Mouse (Mus musculus): ENCODE data around the gene Sart3. TPM values are rescaled to one million over a fixed set of nuclear protein-coding genes. Genes with fewer than 3 reads are reported as not detected.

The Sart3 gene
- polyA plus RNA-seq, 1 experiment: 29.3 TPM

DNA sequence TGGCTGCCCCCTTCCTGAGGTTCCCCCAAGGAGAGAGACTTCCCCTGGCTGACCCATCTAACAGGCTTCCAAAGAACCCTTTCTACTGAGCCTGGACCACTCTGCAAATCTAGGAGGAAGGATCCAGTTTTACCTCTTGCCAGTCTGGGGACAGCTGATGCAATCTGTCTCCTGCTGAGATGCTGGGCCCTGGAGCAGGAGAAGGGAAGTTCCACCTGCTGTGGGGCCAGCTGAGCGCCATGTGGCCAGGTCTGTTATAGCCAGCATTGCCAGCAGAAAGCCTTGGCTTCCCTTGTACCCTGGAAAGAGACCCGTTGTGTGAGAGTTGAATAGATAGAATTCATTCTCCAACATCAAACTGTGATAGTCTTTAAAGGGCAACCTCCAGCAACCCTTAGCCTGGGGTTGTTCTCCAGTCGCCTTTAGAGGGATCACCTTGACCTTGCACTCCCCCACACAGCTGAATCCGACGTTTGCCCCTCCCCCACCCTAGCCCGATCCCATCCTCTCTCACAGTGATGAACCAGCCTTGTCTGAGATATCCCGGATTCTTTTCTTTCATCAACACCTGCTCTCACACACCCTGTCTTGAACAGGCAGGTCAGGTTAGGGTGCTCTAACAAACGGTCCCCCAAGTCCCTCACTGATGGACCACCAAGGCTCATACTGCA is 48.6 kb downstream of the Sart3 start:
- H3K79me2 ChIP-seq (ENCODE audit: control insufficient read depth, insufficient read depth): no peaks in the 10 kb centered on the region
- no peak for TF ChIP-seq CEBPB (IDR thresholded peaks at IDR 0.05; ENCODE audit: insufficient read depth, poor library complexity, severe bottlenecking)
- TF ChIP-seq USF1 (IDR thresholded peaks at IDR 0.05; ENCODE audit: low read depth): no peak
- no peak for TF ChIP-seq POLR2AphosphoS2 (IDR thresholded peaks at IDR 0.05; ENCODE audit: insufficient read length, low read depth)
- no peak for TF ChIP-seq REST (IDR thresholded peaks at IDR 0.05; ENCODE audit: insufficient read depth, insufficient read length)
- no peak for TF ChIP-seq MYOD1 (IDR thresholded peaks at IDR 0.05; ENCODE audit: control insufficient read depth in 1 of 3, insufficient read length in 2 of 3, low read depth in 2 of 3)
- TF ChIP-seq POLR2A (IDR thresholded peaks at IDR 0.05; ENCODE audit: insufficient read length, low read depth): no peak
- TF ChIP-seq TCF12 (IDR thresholded peaks at IDR 0.05; ENCODE audit: insufficient read depth, poor library complexity, severe bottlenecking): no peak
- TF ChIP-seq E2F4 (IDR thresholded peaks at IDR 0.05; ENCODE audit: insufficient read depth): no peak
- no peak for TF ChIP-seq MAX (IDR thresholded peaks at IDR 0.05; ENCODE audit: low read depth)
- no peak for TF ChIP-seq TCF3 (IDR thresholded peaks at IDR 0.05; ENCODE audit: insufficient read length, low read depth)
- TF ChIP-seq SRF (IDR thresholded peaks at IDR 0.05; ENCODE audit: control insufficient read depth, insufficient read length, low read depth): no peak
- H3K36me3 ChIP-seq (ENCODE audit: control insufficient read depth, insufficient read depth): no peaks in the 10 kb centered on the region
- H3ac ChIP-seq (ENCODE audit: control insufficient read depth, insufficient read length): no peak overlapping the region
- no peak overlapping the region for H3K4me2 ChIP-seq (ENCODE audit: low read depth)
- H3K4me3 ChIP-seq: no peak overlapping the region
- H3K27me3 ChIP-seq (ENCODE audit: control insufficient read depth, insufficient read depth, insufficient read length): peaks cover 40% of the 10 kb centered on the region

DNA sequence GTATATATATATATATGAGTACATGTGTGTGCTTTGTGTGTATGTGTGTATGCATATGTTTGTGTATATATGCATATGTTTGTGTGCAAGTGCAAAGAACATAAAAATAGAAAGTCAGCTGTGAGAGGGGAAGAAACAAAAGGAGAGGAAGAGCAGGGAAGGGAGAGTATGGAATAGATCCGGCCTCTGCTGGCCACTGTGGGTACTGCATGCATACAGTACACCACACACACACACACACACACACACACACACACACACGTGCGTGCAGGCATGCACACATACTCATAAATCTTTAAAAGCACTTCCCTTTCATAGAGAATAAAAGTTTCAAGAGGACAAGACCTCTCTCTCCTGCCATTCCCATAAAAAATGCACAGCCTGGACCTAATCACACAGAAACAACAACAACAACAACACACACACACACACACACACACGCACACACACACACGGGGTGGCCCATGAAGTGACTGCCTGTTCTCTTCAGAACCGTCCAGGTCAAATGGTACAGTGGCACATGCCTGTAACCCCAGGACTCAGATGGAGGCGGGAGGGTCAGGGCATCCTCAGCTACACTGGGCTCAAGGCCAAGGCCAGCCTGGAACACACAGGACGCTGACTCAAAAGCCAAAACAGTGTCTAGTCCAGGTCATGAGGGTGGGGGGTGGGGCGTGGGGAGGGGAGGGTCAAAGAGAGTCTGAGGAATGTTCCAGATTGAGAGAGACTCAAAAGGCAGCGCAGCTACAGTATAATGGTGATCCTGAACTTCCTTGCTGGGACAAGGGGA is 49.9 kb downstream of the Sart3 start:
- Histone ChIP-seq H3K79me2 (ENCODE audit: control insufficient read depth, insufficient read depth) (no peaks in the 10 kb centered on the region), H3K4me3 (no peak overlapping the region), H3K36me3 (ENCODE audit: control insufficient read depth, insufficient read depth) (no peaks in the 10 kb centered on the region), H3ac (ENCODE audit: control insufficient read depth, insufficient read length) (no peak overlapping the region), H3K27me3 (ENCODE audit: control insufficient read depth, insufficient read depth, insufficient read length) (peaks cover 31% of the 10 kb centered on the region), H3K4me2 (ENCODE audit: low read depth) (no peak overlapping the region)
- no peak for TF ChIP-seq TCF3 (IDR thresholded peaks at IDR 0.05; ENCODE audit: insufficient read length, low read depth)
- TF ChIP-seq MYOG (IDR thresholded peaks at IDR 0.05; ENCODE audit: control insufficient read depth in 1 of 3, insufficient read depth in 1 of 3, insufficient read length in 2 of 3, low read depth in 2 of 3): no peak
- TF ChIP-seq POLR2A (IDR thresholded peaks at IDR 0.05; ENCODE audit: insufficient read length, low read depth): no peak
- TF ChIP-seq CEBPB (IDR thresholded peaks at IDR 0.05; ENCODE audit: insufficient read depth, poor library complexity, severe bottlenecking): no peak
- TF ChIP-seq SRF (IDR thresholded peaks at IDR 0.05; ENCODE audit: control insufficient read depth, insufficient read length, low read depth): no peak

DNA sequence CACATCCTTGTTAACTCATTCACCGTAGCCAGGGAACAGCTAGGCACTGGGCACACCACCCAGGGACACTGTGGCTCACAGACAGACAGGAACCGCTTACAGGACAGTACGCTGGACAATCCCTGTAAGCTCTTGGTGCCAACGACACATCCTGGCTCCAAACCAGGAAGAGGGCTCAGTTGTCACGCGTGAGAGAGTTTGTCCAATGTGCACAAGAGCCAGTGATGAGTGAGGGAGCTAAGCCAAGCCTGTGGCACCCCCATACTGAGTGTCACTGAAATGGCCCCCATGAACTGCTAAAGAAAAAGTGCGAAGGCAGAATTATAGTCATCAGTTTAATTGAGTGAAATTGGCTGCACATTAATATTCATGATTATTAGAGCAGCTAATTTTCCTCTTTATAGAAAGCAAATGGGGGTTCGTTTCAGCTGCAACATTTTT is 53.1 kb downstream of the Sart3 start:
- H3K36me3 ChIP-seq (ENCODE audit: control insufficient read depth, insufficient read depth): no peaks in the 10 kb centered on the region
- TF ChIP-seq E2F4 (IDR thresholded peaks at IDR 0.05; ENCODE audit: insufficient read depth) (no peak), TCF3 (IDR thresholded peaks at IDR 0.05; ENCODE audit: insufficient read length, low read depth) (no peak), MAX (IDR thresholded peaks at IDR 0.05; ENCODE audit: low read depth) (no peak), POLR2AphosphoS2 (IDR thresholded peaks at IDR 0.05; ENCODE audit: insufficient read length, low read depth) (no peak), CEBPB (IDR thresholded peaks at IDR 0.05; ENCODE audit: insufficient read depth, poor library complexity, severe bottlenecking) (no peak), POLR2A (IDR thresholded peaks at IDR 0.05; ENCODE audit: insufficient read length, low read depth) (no peak), TCF12 (IDR thresholded peaks at IDR 0.05; ENCODE audit: insufficient read depth, poor library complexity, severe bottlenecking) (no peak), USF1 (IDR thresholded peaks at IDR 0.05; ENCODE audit: low read depth) (no peak), REST (IDR thresholded peaks at IDR 0.05; ENCODE audit: insufficient read depth, insufficient read length) (no peak), MYOD1 (IDR thresholded peaks at IDR 0.05; ENCODE audit: control insufficient read depth in 1 of 3, insufficient read length in 2 of 3, low read depth in 2 of 3) (no peak), SRF (IDR thresholded peaks at IDR 0.05; ENCODE audit: control insufficient read depth, insufficient read length, low read depth) (no peak), MYOG (IDR thresholded peaks at IDR 0.05; ENCODE audit: control insufficient read depth in 1 of 3, insufficient read depth in 1 of 3, insufficient read length in 2 of 3, low read depth in 2 of 3) (no peak)
- H3K4me2 ChIP-seq (ENCODE audit: low read depth): no peak overlapping the region

DNA sequence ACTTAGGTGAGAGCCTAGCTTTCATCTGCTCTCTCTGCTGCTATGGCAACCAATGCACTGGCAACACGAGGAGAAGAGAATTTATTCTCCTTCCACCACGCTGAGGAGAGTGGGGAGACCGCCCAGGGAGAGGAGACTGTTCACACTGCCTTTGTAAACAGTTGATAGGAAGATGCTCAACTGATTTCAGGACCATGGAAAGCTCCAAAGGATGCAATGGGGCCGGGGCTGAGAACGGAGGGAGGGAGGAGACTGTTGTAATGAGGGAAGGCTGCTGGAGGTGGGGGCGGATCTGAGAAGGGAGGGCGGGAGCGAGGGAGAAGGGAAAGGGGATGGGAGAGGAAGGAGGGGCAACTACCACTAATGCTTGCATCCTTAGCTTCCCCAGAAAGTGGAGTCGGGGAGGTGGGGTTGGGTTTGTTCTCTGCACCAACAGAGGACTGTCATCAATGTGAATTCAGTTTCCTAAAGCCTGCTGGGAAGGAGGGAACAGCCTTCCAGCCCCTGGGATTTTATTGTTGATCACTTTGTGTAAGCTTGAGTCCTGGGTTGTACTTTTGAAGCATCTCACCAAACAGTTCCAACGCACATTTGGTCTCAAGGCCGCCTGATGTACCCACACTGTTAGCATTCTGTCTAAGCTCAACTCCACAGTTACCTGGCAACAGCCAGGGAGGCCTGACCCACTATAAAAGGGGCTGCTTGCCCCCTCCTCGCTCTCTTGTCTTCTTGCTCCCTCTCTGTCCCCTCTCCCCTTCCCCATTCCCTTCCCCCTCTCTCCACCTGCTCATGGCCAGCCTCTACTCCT is 55.5 kb downstream of the Sart3 start:
- no peak overlapping the region for H3ac ChIP-seq (ENCODE audit: control insufficient read depth, insufficient read length)
- no peak overlapping the region for H3K4me2 ChIP-seq (ENCODE audit: low read depth)
- no peak for TF ChIP-seq POLR2AphosphoS2 (IDR thresholded peaks at IDR 0.05; ENCODE audit: insufficient read length, low read depth)
- peak; percentile 71 for TF ChIP-seq REST (IDR thresholded peaks at IDR 0.05; ENCODE audit: insufficient read depth, insufficient read length)
- no peak for TF ChIP-seq TCF3 (IDR thresholded peaks at IDR 0.05; ENCODE audit: insufficient read length, low read depth)
- TF ChIP-seq CEBPB (IDR thresholded peaks at IDR 0.05; ENCODE audit: insufficient read depth, poor library complexity, severe bottlenecking): no peak
- no peak for TF ChIP-seq E2F4 (IDR thresholded peaks at IDR 0.05; ENCODE audit: insufficient read depth)
- TF ChIP-seq POLR2A (IDR thresholded peaks at IDR 0.05; ENCODE audit: insufficient read length, low read depth): no peak
- TF ChIP-seq SRF (IDR thresholded peaks at IDR 0.05; ENCODE audit: control insufficient read depth, insufficient read length, low read depth): no peak
- no peak for TF ChIP-seq TCF12 (IDR thresholded peaks at IDR 0.05; ENCODE audit: insufficient read depth, poor library complexity, severe bottlenecking)
- H3K36me3 ChIP-seq (ENCODE audit: control insufficient read depth, insufficient read depth): no peaks in the 10 kb centered on the region
- peaks cover 11% of the 10 kb centered on the region for H3K27me3 ChIP-seq (ENCODE audit: control insufficient read depth, insufficient read depth, insufficient read length)
- H3K79me2 ChIP-seq (ENCODE audit: control insufficient read depth, insufficient read depth): no peaks in the 10 kb centered on the region
- H3K4me3 ChIP-seq: no peak overlapping the region

More for the DNA sequence above, 53.1 kb downstream of the Sart3 start:
- Histone ChIP-seq H3ac (ENCODE audit: control insufficient read depth, insufficient read length) (no peak overlapping the region), H3K4me3 (no peak overlapping the region), H3K27me3 (ENCODE audit: control insufficient read depth, insufficient read depth, insufficient read length) (peaks cover 11% of the 10 kb centered on the region), H3K79me2 (ENCODE audit: control insufficient read depth, insufficient read depth) (no peaks in the 10 kb centered on the region)
